ENCODE assay signal across 29 mouse cellular contexts in genomic region chr6:34872871-34873270, GRCm38 (mm10). TPM values are rescaled to one million over a fixed set of nuclear protein-coding genes. Genes with fewer than 3 reads are reported as not detected.
DNase-seq lines count a peak whose midpoint lies in the region; ATAC-seq and TF ChIP-seq lines count a peak whose summit lies in the region.
"Had no signal": no experiment of that assay in that cellular context is flagged by ENCODE, and none has a peak within 500 bp of the region (broad histone marks: within the 10 kb centered on the region; RNA-seq: fewer than 3 reads in every experiment).

No protein-coding gene starts in this region.

- intact Hi-C loops in gastrocnemius, adult 2 months (cut with DNase I): no loop called here
- intact Hi-C loops in heart, postnatal 36 days (cut with DNase I): no loop called here

- no peak for TF ChIP-seq CTCF in gastrocnemius, adult 2 months (IDR thresholded peaks at IDR 0.05)
- no peak for TF ChIP-seq CTCF in heart, postnatal 0 days (IDR thresholded peaks at IDR 0.05; ENCODE audit: low read depth)
- TF ChIP-seq CTCF in liver, postnatal 0 days (IDR thresholded peaks at IDR 0.05; ENCODE audit: low read depth): no peak

- no peak overlapping the region for H3K9ac ChIP-seq in heart, postnatal 0 days (replicated peaks; ENCODE audit: low read depth, low read length)
- no peak overlapping the region for H3K9ac ChIP-seq in liver, embryonic 12.5 days
- no peak overlapping the region for H3K9ac ChIP-seq in liver, postnatal 0 days (replicated peaks)
- H3K9ac ChIP-seq: embryonic facial prominence, embryonic 12.5 days; forebrain, embryonic 13.5 days; hindbrain, embryonic 13.5 days; limb, embryonic 13.5 days; lung, embryonic 14.5 days; neural tube, embryonic 15.5 days had no signal

- H3K4me1 ChIP-seq in heart, postnatal 0 days (ENCODE audit: control insufficient read depth, insufficient read depth): peaks cover 20% of the 10 kb centered on the region
- peaks cover 91% of the 10 kb centered on the region for H3K4me1 ChIP-seq in liver, embryonic 12.5 days
- peaks cover 64% of the 10 kb centered on the region for H3K4me1 ChIP-seq in liver, postnatal 0 days (ENCODE audit: insufficient read depth)
- peaks cover 54% of the 10 kb centered on the region for H3K4me1 ChIP-seq in brown adipose tissue, adult 24 weeks (ENCODE audit: control insufficient read depth, insufficient read depth, insufficient read length, low read length)

- DNase-seq in gastrocnemius, adult 2 months: no peak
- no peak for DNase-seq in gastrocnemius, adult 8-10 months (ENCODE audit: low spot score in 2 of 2)
- no peak for DNase-seq in heart, postnatal 0 days (ENCODE audit: low spot score)
- DNase-seq in heart, postnatal 36 days: no peak
- DNase-seq in liver, postnatal 0 days: no peak
- DNase-seq in ovary, adult 18-20 months (ENCODE audit: low spot score): no peak
- DNase-seq: adrenal gland, postnatal 10 days; cerebellum, adult 2 months; cerebellum, postnatal 25 days; kidney, adult 8-10 months; kidney, postnatal 14 days; layer of hippocampus, postnatal 36 days; lung, embryonic 14.5 days; lung, postnatal 36 days had no signal

- H3K36me3 ChIP-seq in heart, postnatal 0 days (replicated peaks; ENCODE audit: control insufficient read depth, insufficient read depth, low read length): no peaks in the 10 kb centered on the region
- peaks cover 21% of the 10 kb centered on the region for H3K36me3 ChIP-seq in liver, embryonic 12.5 days
- peaks cover 4% of the 10 kb centered on the region; the same call in 1 of the 2 replicates for H3K36me3 ChIP-seq in liver, postnatal 0 days (replicated peaks; ENCODE audit: insufficient read depth, low read length)
- H3K36me3 ChIP-seq: hindbrain, embryonic 13.5 days; neural tube, embryonic 15.5 days had no signal

- 73% methylated on average over 10 of the region's 10 CpGs for WGBS in heart, postnatal 0 days
- WGBS in liver, embryonic 12.5 days (ENCODE audit: insufficient replicate concordance): 77% methylated on average over 10 of the region's 10 CpGs
- WGBS in liver, postnatal 0 days (ENCODE audit: insufficient replicate concordance): 82% methylated on average over 10 of the region's 10 CpGs

- no peaks in the 10 kb centered on the region for H3K9me3 ChIP-seq in heart, postnatal 0 days (replicated peaks; ENCODE audit: control insufficient read depth, low read length)
- H3K9me3 ChIP-seq in liver, embryonic 12.5 days (replicated peaks): no peaks in the 10 kb centered on the region
- H3K9me3 ChIP-seq in liver, postnatal 0 days (ENCODE audit: low read length): no peaks in the 10 kb centered on the region
- H3K9me3 ChIP-seq: embryonic facial prominence, embryonic 12.5 days; forebrain, embryonic 13.5 days; hindbrain, embryonic 13.5 days; limb, embryonic 13.5 days; neural tube, embryonic 15.5 days had no signal

- TF ChIP-seq EP300 in heart, postnatal 0 days (IDR thresholded peaks at IDR 0.05; ENCODE audit: low read depth): no peak
- no peak for TF ChIP-seq EP300 in liver, postnatal 0 days (IDR thresholded peaks at IDR 0.05; ENCODE audit: low read depth)

- ATAC-seq in heart, postnatal 0 days (ENCODE audit: insufficient read depth, low read depth): no peak
- no peak for ATAC-seq in liver, embryonic 12.5 days
- ATAC-seq in liver, postnatal 0 days: no peak
- ATAC-seq: forebrain, embryonic 13.5 days had no signal

- no peak overlapping the region; the same call in 1 of the 2 replicates for H3K4me3 ChIP-seq in gastrocnemius, adult 2 months
- H3K4me3 ChIP-seq in heart, postnatal 0 days (ENCODE audit: low read depth, low read length): no peak overlapping the region
- H3K4me3 ChIP-seq in liver, embryonic 12.5 days: no peak overlapping the region
- H3K4me3 ChIP-seq in liver, postnatal 0 days (ENCODE audit: low read depth, low read length): no peak overlapping the region
- H3K4me3 ChIP-seq in brown adipose tissue, adult 24 weeks (ENCODE audit: insufficient read depth, low read depth, low read length): no peak overlapping the region
- H3K4me3 ChIP-seq: embryonic facial prominence, embryonic 12.5 days; forebrain, embryonic 13.5 days; hindbrain, embryonic 13.5 days; limb, embryonic 13.5 days; neural tube, embryonic 15.5 days had no signal

- no peak overlapping the region for H3K4me2 ChIP-seq in heart, postnatal 0 days (ENCODE audit: low read depth, low read length)
- no peak overlapping the region for H3K4me2 ChIP-seq in liver, embryonic 12.5 days
- H3K4me2 ChIP-seq in liver, postnatal 0 days (ENCODE audit: low read depth, low read length): no peak overlapping the region
- H3K4me2 ChIP-seq: embryonic facial prominence, embryonic 12.5 days; forebrain, embryonic 13.5 days; hindbrain, embryonic 13.5 days; limb, embryonic 13.5 days; lung, embryonic 14.5 days; midbrain, embryonic 11.5 days; neural tube, embryonic 15.5 days had no signal

- no peaks in the 10 kb centered on the region for H3K27me3 ChIP-seq in heart, postnatal 0 days (ENCODE audit: control insufficient read depth, insufficient read depth, low read length)
- H3K27me3 ChIP-seq in liver, embryonic 12.5 days (replicated peaks): no peaks in the 10 kb centered on the region
- no peaks in the 10 kb centered on the region for H3K27me3 ChIP-seq in liver, postnatal 0 days (ENCODE audit: insufficient read depth, low read length)
- H3K27me3 ChIP-seq: embryonic facial prominence, embryonic 12.5 days; forebrain, embryonic 13.5 days; hindbrain, embryonic 13.5 days; limb, embryonic 13.5 days; neural tube, embryonic 15.5 days had no signal

- H3K27ac ChIP-seq in gastrocnemius, adult 2 months: peak overlapping the region; percentile 96
- H3K27ac ChIP-seq in heart, postnatal 0 days (ENCODE audit: low read depth): peak overlapping the region; percentile 95
- peak overlapping the region; percentile 95 for H3K27ac ChIP-seq in liver, embryonic 12.5 days
- H3K27ac ChIP-seq in liver, postnatal 0 days (ENCODE audit: low read depth): no peak overlapping the region; the same call in 1 of the 2 replicates
- peak overlapping the region; percentile 92 for H3K27ac ChIP-seq in brown adipose tissue, adult 24 weeks (replicated peaks; ENCODE audit: low read depth, low read length)
- H3K27ac ChIP-seq: embryonic facial prominence, embryonic 12.5 days; hindbrain, embryonic 13.5 days; limb, embryonic 13.5 days; neural tube, embryonic 15.5 days had no signal

RNA-seq across cellular contexts. Expression of gene Cyren, which starts 5.0 kb away (rescaled TPM):
- 1 to 10 TPM; 2.8 to 3.7 TPM for total RNA-seq in gastrocnemius, adult 2 months (2021)
- total RNA-seq in gastrocnemius, adult 8-10 months (2022): 1 to 10 TPM; 2.4 to 3.3 (median 2.7) TPM
- 1.7 and 6.3 TPM in 2 replicates for total RNA-seq in heart, postnatal 0 days (2014; rRNA removed; ENCODE audit: low replicate concordance)
- 6.1 and 6.3 TPM in 2 replicates for polyA plus RNA-seq in heart, postnatal 0 days (2015; fragmentation: Nextera tagmentation; extraction: Ambion mirVana)
- 1 to 10 TPM; 2.3 to 3.5 TPM for total RNA-seq in heart, postnatal 36 days (2021)
- polyA plus RNA-seq in liver, embryonic 12.5 days (2016; fragmentation: Nextera tagmentation; extraction: Ambion mirVana): 16.0 and 16.5 TPM in 2 replicates
- 4.5 and 4.9 TPM in 2 replicates for polyA plus RNA-seq in liver, postnatal 0 days (2015; fragmentation: Nextera tagmentation; extraction: Ambion mirVana)
- polyA plus RNA-seq in brown adipose tissue, adult 24 weeks (2012; ENCODE audit: insufficient read depth, insufficient read length, missing spikeins): 3.3 and 5.0 TPM in 2 replicates

RNA-seq across cellular contexts. Expression of gene Tmem140, which starts 9.9 kb away (rescaled TPM):
- 10 to 100 TPM; 26.4 to 32.9 TPM for total RNA-seq in gastrocnemius, adult 2 months (2021)
- 10 to 100 TPM; 26.9 to 32.4 (median 30.5) TPM for total RNA-seq in gastrocnemius, adult 8-10 months (2022)
- 7.7 and 10.6 TPM in 2 replicates for total RNA-seq in heart, postnatal 0 days (2014; rRNA removed; ENCODE audit: low replicate concordance)
- polyA plus RNA-seq in heart, postnatal 0 days (2015; fragmentation: Nextera tagmentation; extraction: Ambion mirVana): 5.3 and 6.1 TPM in 2 replicates
- 10 to 100 TPM; 34.9 to 38.0 TPM for total RNA-seq in heart, postnatal 36 days (2021)
- polyA plus RNA-seq in liver, embryonic 12.5 days (2016; fragmentation: Nextera tagmentation; extraction: Ambion mirVana): 2.6 and 3.7 TPM in 2 replicates
- polyA plus RNA-seq in liver, postnatal 0 days (2015; fragmentation: Nextera tagmentation; extraction: Ambion mirVana): 12.6 and 17.0 TPM in 2 replicates
- polyA plus RNA-seq in brown adipose tissue, adult 24 weeks (2012; ENCODE audit: insufficient read depth, insufficient read length, missing spikeins): 21.6 and 38.6 TPM in 2 replicates

RNA-seq across cellular contexts. Expression of gene Wdr91, which starts 37.8 kb away (rescaled TPM):
- 1 to 10 TPM; 5.2 to 8.0 TPM for total RNA-seq in gastrocnemius, adult 2 months (2021)
- 1 to 10 TPM; 3.6 to 5.1 (median 4.9) TPM for total RNA-seq in gastrocnemius, adult 8-10 months (2022)
- total RNA-seq in heart, postnatal 0 days (2014; rRNA removed; ENCODE audit: low replicate concordance): 24.9 and 25.2 TPM in 2 replicates
- 7.7 and 8.6 TPM in 2 replicates for polyA plus RNA-seq in heart, postnatal 0 days (2015; fragmentation: Nextera tagmentation; extraction: Ambion mirVana)
- 10 to 100 TPM; 11.4 to 15.5 TPM for total RNA-seq in heart, postnatal 36 days (2021)
- 14.2 and 18.6 TPM in 2 replicates for polyA plus RNA-seq in liver, embryonic 12.5 days (2016; fragmentation: Nextera tagmentation; extraction: Ambion mirVana)
- 5.5 and 5.7 TPM in 2 replicates for polyA plus RNA-seq in liver, postnatal 0 days (2015; fragmentation: Nextera tagmentation; extraction: Ambion mirVana)
- polyA plus RNA-seq in brown adipose tissue, adult 24 weeks (2012; ENCODE audit: insufficient read depth, insufficient read length, missing spikeins): 12.4 and 13.9 TPM in 2 replicates

RNA-seq across cellular contexts. Expression of gene Stra8, which starts 47.1 kb away (rescaled TPM):
- total RNA-seq in gastrocnemius, adult 2 months (2021): not detected
- total RNA-seq in gastrocnemius, adult 8-10 months (2022): not detected
- total RNA-seq in heart, postnatal 0 days (2014; rRNA removed; ENCODE audit: low replicate concordance): not detected in 2 replicates
- not detected in 2 replicates for polyA plus RNA-seq in heart, postnatal 0 days (2015; fragmentation: Nextera tagmentation; extraction: Ambion mirVana)
- total RNA-seq in heart, postnatal 36 days (2021): not detected
- polyA plus RNA-seq in liver, embryonic 12.5 days (2016; fragmentation: Nextera tagmentation; extraction: Ambion mirVana): not detected in 2 replicates
- not detected in 2 replicates for polyA plus RNA-seq in liver, postnatal 0 days (2015; fragmentation: Nextera tagmentation; extraction: Ambion mirVana)
- not detected in 2 replicates for polyA plus RNA-seq in brown adipose tissue, adult 24 weeks (2012; ENCODE audit: insufficient read depth, insufficient read length, missing spikeins)
- total RNA-seq: adrenal gland, postnatal 10 days; gastrocnemius, adult 18-20 months; heart, adult 8-10 months; heart, postnatal 25 days; layer of hippocampus, adult 8-10 months; layer of hippocampus, postnatal 36 days; left cerebral cortex, postnatal 10 days had no signal
- polyA plus RNA-seq: cerebellum, adult 2 months; embryonic facial prominence, embryonic 12.5 days; forebrain, embryonic 13.5 days; hindbrain, embryonic 13.5 days; limb, embryonic 13.5 days; lung, embryonic 14.5 days; midbrain, embryonic 11.5 days; neural tube, embryonic 15.5 days; small intestine, adult 2 months; stomach, embryonic 16.5 days had no signal
